Mouse (Mus musculus) midbrain, embryonic 14.5 days (tissue): ENCODE data around the gene Tsc22d3. TPM values are rescaled to one million over a fixed set of nuclear protein-coding genes. Genes with fewer than 3 reads are reported as not detected.
A peak's percentile ranks its signal among the peaks of the same experiment; 100 is the strongest.
"Not testable (repeated sequence)": the region's sequence is repeated elsewhere in the genome, so short reads cannot be mapped to it uniquely, and the experiment has no call there.

Source experiments
- ATAC-seq: fragments of 200-750 bp; cut with Nextera tagmentation; 2 replicates; pipeline ENCODE4 v1.8.0; 2017; ENCODE audit warnings: moderate number of reproducible peaks, moderate library complexity; ENCODE audit not compliant: low FRiP score, low TSS enrichment
- DNase-seq: peaks from one replicate; pipeline ENCODE4 v3.0.0-alpha.2; 2015
- H3K27ac ChIP-seq: fragments of 300-500 bp; sonication (generic); replicated peaks from 2 replicates; pipeline ENCODE4 v1.5.1; 2014; ENCODE audit warnings: mild to moderate bottlenecking, low read depth, low read length, moderate library complexity
- H3K27me3 ChIP-seq: fragments of 300-500 bp; sonication (generic); 2 replicates; pipeline ENCODE4 v1.6.1; 2014; ENCODE audit warnings: low read length, control low read depth, mixed read lengths; ENCODE audit not compliant: control insufficient read depth, insufficient read depth
- H3K36me3 ChIP-seq: fragments of 300-500 bp; sonication (generic); 2 replicates; pipeline ENCODE4 v1.6.1; 2014; ENCODE audit warnings: low read length, control low read depth; ENCODE audit not compliant: control insufficient read depth, insufficient read depth
- H3K4me1 ChIP-seq: fragments of 300-500 bp; sonication (generic); 2 replicates; pipeline ENCODE4 v1.6.1; 2014; ENCODE audit warnings: mild to moderate bottlenecking, antibody characterized with exemption, low read length, control low read depth; ENCODE audit not compliant: control insufficient read depth, insufficient read depth
- H3K4me2 ChIP-seq: fragments of 300-500 bp; sonication (generic); 2 replicates; pipeline ENCODE4 v1.6.1; 2014; ENCODE audit warnings: mild to moderate bottlenecking, low read length, moderate library complexity
- H3K4me3 ChIP-seq: fragments of 300-500 bp; sonication (generic); replicated peaks from 2 replicates; pipeline ENCODE4 v1.5.1; 2014; ENCODE audit warnings: low read depth, low read length
- H3K9ac ChIP-seq: fragments of 300-500 bp; sonication (generic); replicated peaks from 2 replicates; pipeline ENCODE4 v1.6.1; 2014; ENCODE audit warnings: mild to moderate bottlenecking, low read length, moderate library complexity
- H3K9me3 ChIP-seq: fragments of 300-500 bp; sonication (generic); 2 replicates; pipeline ENCODE4 v1.6.1; 2016; ENCODE audit warnings: low read length, control low read depth, mixed read lengths; ENCODE audit not compliant: control insufficient read depth
- WGBS: fragments of 180-500 bp; shearing (Covaris S2); extraction: QIAGEN DNeasy Blood & Tissue Kit; methylation state at CpG from one replicate; pipeline ENCODE4 v1.1.7; 2014; 5-methylcytosine and 5-hydroxymethylcytosine counted together
- polyA plus RNA-seq: library from polyadenylated mRNA; unstranded; fragments of >200 nt; fragmentation: Nextera tagmentation; extraction: Ambion mirVana; gene quantifications from 2 replicates; pipeline ENCODE4 v1.2.1, GENCODE M21; 2014

Gene Tsc22d3
- polyA plus RNA-seq, 1 experiment from 2014 or later: 127 TPM

DNA sequence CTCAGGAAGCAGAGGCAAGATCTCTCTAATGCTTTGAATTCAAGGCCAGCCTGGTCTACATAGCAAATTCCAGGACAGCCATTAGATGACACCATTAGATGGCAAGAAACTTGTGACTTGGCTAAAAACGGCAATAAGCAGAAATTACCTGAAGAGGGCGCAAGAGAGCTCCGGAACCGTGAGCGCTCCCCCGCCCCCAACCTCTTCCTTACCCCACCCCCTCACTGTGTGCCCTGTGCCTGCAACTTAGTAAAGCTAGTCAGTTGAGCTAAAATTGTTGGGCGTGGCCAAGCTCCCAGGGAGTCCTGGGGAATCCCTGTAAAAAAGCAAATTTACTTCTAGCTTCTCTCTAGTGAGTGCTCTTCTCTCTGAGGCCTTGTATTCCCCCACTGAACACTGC is 96.6 kb downstream of the Tsc22d3 start:
- no peak overlapping the region for H3K4me3 ChIP-seq
- H3K4me2 ChIP-seq: no peak overlapping the region
- H3K9ac ChIP-seq: no peak overlapping the region
- H3K36me3 ChIP-seq: no peaks in the 10 kb centered on the region
- WGBS: 17% methylated on average over 7 of the region's 7 CpGs
- no peaks in the 10 kb centered on the region; the same call in 1 of the 2 replicates for H3K27me3 ChIP-seq
- no peak overlapping the region for H3K27ac ChIP-seq
- no peaks in the 10 kb centered on the region for H3K9me3 ChIP-seq
- ATAC-seq: peak; percentile 46; the same call in 1 of the 2 replicates
- H3K4me1 ChIP-seq: no peaks in the 10 kb centered on the region
- peak; percentile 64 for DNase-seq

DNA sequence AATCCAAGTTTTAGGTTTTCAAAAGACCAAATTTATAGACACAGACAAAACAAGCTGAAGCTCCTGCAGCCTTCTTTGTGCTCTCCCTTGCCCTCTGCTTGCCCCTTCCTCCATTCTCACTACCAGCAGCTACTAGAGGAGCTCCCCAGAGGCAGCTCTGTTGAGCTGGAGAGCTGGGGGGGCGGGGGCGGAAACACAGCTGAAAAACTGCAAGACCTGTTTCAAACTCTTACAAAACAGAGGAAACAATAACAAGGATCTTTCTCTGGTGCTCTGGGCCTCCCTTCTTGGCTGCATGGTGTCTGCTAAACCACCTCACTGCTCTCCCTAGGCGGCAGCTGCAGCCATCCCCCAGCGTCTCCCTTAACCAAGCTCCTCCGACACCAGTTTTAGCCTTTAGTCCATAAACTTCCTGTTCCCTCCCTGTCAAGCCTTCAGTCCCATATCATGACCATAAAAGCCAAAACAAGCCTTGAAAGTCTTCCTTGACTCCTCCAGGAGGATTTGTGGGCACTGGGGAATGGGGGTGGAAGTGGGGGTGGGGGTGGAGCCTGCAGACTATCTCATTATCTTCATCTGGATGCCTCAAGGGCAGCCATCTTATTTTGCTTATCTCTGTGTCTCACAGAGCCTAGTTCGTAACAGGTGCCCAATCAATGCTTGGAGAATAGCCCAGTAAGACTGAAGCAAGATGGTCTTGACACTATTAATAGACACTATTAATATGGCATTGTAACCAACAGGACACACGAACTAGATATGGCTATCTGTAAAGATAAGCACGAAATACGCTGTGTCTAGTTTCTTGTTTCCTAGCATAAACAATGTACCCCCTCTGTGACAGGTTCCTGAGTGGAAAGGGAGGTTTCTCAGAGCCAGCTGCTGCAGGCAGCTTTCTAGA is 98.8 kb downstream of the Tsc22d3 start:
- Histone ChIP-seq H3K36me3 (no peaks in the 10 kb centered on the region), H3K9ac (no peak overlapping the region), H3K4me2 (no peak overlapping the region), H3K27me3 (no peaks in the 10 kb centered on the region; the same call in 1 of the 2 replicates), H3K27ac (no peak overlapping the region), H3K4me3 (no peak overlapping the region), H3K4me1 (no peaks in the 10 kb centered on the region), H3K9me3 (no peaks in the 10 kb centered on the region)
- DNase-seq (no peak), ATAC-seq (no peak)
- WGBS: 69% methylated on average over 9 of the region's 9 CpGs

DNA sequence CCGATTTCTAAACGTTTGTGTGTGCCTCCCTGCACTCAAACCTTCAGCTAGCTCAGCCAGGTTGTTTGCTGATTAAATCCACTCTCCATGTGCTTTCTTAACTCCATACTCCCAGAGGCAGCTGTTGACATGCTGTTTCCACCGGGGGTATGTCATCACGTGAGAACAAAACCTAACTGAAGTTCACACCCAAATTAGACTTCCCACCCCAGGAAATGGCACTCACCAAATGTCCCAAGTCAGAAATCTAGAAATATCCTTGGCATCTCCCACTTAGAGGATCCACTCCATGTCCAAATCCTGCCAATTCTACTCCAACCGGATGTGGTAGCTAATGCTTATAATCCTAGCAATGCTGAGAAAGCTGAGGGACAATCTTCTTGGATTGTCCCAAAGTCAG is 100.2 kb downstream of the Tsc22d3 start:
- WGBS: 80% methylated on average over 5 of the region's 5 CpGs
- H3K4me1 ChIP-seq: no peaks in the 10 kb centered on the region
- H3K27ac ChIP-seq: no peak overlapping the region
- no peaks in the 10 kb centered on the region; the same call in 1 of the 2 replicates for H3K27me3 ChIP-seq
- no peak overlapping the region for H3K4me3 ChIP-seq
- H3K36me3 ChIP-seq: no peaks in the 10 kb centered on the region
- H3K4me2 ChIP-seq: no peak overlapping the region
- H3K9ac ChIP-seq: no peak overlapping the region
- ATAC-seq (no peak), DNase-seq (no peak)
- H3K9me3 ChIP-seq: no peaks in the 10 kb centered on the region

DNA sequence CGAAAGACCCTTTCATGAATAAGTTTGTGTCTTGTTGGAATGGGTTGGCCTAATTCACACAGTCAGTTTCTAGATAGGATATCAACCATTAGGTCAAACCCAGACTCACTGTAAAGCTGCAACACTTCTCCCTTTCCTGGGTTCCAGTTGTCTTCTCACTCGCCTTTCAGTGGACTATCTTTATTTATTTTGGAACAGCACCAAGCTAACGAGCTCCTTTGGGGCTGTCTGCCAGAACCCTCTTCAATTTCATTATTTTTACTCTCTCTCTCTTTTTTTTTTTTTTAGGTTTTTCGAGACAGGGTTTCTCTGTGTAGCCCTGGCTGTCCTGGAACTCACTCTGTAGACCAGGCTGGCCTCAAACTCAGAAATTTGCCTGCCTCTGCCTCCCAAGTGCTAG is 102.0 kb downstream of the Tsc22d3 start:
- not testable (repeated sequence) for H3K4me2 ChIP-seq, H3K9ac ChIP-seq, H3K9me3 ChIP-seq, DNase-seq, ATAC-seq, H3K27me3 ChIP-seq, H3K27ac ChIP-seq, H3K36me3 ChIP-seq, H3K4me3 ChIP-seq, H3K4me1 ChIP-seq
- 76% methylated on average over 4 of the region's 4 CpGs for WGBS

DNA sequence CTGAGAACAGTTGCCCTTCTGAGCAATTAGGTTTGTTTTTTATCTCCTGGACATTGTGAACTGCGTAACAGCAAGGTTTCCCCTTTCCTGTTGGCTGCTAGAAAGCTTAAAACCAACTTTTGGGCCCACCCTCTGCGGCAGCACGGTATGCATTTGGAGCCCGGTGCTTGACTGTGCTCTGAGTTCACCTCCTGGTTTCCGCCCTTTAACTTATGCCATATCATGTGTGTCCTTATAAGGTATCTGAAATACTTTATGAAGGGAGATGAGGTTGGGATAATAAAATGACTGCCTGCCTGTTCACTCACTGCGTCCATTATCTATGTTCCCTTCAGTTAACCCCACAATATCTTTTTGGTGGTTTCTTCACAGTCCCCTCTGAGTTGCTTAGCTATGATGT is 106.3 kb downstream of the Tsc22d3 start:
- ATAC-seq (no peak), DNase-seq (no peak)
- Histone ChIP-seq H3K4me3 (no peak overlapping the region), H3K4me1 (no peaks in the 10 kb centered on the region), H3K9ac (no peak overlapping the region), H3K27ac (no peak overlapping the region), H3K4me2 (no peak overlapping the region), H3K27me3 (no peaks in the 10 kb centered on the region), H3K9me3 (no peaks in the 10 kb centered on the region), H3K36me3 (no peaks in the 10 kb centered on the region)
- WGBS: 93% methylated on average over 6 of the region's 6 CpGs

DNA sequence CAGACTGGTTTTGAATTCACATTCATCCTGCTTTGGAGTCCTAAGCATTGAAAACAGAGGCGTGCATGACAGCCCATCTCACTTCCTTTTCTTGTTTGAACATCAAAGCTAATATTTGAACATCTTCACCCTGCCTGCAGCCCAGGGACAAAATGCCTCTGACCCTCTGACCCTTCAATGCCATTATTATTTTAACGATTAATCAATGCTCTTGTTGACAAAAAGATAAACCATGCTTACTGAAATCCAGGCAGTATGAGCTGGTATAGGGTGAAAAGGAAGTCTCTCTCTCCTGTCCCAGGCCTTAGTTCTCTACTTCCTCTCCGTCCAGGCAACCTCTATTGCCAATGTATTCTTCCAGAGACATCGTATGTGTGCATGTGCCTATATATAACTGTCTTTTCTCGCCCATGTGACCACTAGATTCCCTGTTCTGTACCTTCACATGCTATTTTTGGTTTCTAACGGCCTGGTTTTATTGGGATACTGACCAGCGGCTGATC is 106.9 kb downstream of the Tsc22d3 start:
- no peak for ATAC-seq
- DNase-seq: no peak
- H3K27me3 ChIP-seq: no peaks in the 10 kb centered on the region; the same call in 1 of the 2 replicates
- H3K4me2 ChIP-seq: no peak overlapping the region
- no peak overlapping the region for H3K4me3 ChIP-seq
- H3K36me3 ChIP-seq: no peaks in the 10 kb centered on the region
- H3K9ac ChIP-seq: no peak overlapping the region
- 69% methylated on average over 7 of the region's 7 CpGs for WGBS
- no peaks in the 10 kb centered on the region for H3K4me1 ChIP-seq
- no peak overlapping the region for H3K27ac ChIP-seq
- H3K9me3 ChIP-seq: no peaks in the 10 kb centered on the region

DNA sequence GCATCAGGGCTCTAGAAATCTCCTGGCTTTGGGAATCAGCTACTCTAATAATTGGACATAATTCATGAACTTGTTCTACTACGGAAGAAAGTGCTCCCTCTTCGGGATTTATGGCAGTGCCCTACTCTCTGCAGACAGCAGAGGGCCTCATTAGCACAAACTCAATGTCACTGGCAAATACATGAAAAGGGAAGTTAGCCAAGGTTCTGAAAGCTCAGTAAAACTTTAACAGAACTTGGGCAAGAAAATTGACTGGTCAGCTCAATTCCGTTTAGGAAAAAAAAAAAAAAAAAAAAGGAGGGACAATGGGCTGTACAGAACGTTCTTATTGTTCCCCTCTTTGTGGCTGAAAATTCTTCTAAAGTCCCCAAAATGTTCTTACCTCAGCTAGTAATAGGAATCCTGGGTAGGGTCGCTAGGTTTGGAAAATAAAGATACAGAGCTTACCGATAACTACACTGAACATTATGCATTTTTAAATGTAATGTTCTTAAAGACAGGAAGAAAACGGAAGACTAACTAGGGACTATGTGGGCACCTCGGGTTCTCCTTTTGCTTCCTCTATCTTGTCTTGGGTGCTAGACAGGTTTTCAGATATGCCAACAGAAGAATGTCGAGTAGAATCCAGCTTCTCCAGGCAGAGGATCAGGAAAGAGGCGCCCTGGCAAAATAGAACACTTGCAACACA is 108.4 kb downstream of the Tsc22d3 start:
- Histone ChIP-seq H3K27ac (no peak overlapping the region), H3K9ac (no peak overlapping the region), H3K36me3 (no peaks in the 10 kb centered on the region), H3K4me3 (no peak overlapping the region), H3K4me1 (no peaks in the 10 kb centered on the region), H3K4me2 (no peak overlapping the region), H3K9me3 (no peaks in the 10 kb centered on the region), H3K27me3 (no peaks in the 10 kb centered on the region; the same call in 1 of the 2 replicates)
- peak; percentile 69 for DNase-seq
- WGBS: 62% methylated on average over 10 of the region's 10 CpGs
- no peak for ATAC-seq

DNA sequence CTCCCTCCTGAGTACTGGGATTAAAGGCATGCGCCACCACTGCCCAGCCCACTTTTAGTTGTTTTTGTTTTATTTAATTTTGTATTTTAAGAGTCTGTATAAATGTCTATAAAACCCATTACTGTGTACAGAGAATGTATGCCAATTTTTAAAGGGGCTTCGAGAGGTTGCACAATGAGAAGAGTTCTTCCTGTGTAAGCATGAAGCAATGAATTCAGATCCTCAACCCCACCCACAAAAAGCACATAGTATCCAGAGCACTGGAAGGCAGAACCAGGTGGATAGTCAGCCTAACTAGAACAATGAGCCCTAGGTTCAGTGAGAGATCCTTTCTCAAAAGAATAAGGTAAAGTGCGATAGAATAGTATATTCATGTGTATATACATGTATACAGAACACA is 110.3 kb downstream of the Tsc22d3 start:
- ATAC-seq (no peak), DNase-seq (no peak)
- Histone ChIP-seq H3K36me3 (no peaks in the 10 kb centered on the region), H3K4me1 (no peaks in the 10 kb centered on the region), H3K9me3 (no peaks in the 10 kb centered on the region), H3K9ac (no peak overlapping the region), H3K4me2 (no peak overlapping the region), H3K27me3 (no peaks in the 10 kb centered on the region; the same call in 1 of the 2 replicates), H3K4me3 (no peak overlapping the region), H3K27ac (no peak overlapping the region)
- 87% methylated on average over 3 of the region's 3 CpGs for WGBS
